Mouse (Mus musculus): ENCODE data around the gene Coq10a.

GRCm38 (mm10) chr10:128409692-128410559 lies 41.1 kb upstream of the Coq10a start:
- peak; percentile 87 for TF ChIP-seq CTCF (IDR thresholded peaks at IDR 0.05; ENCODE audit: low read depth)
- TF ChIP-seq EP300 (IDR thresholded peaks at IDR 0.05; ENCODE audit: low read depth): no peak
